Mouse (Mus musculus) hindbrain, embryonic 10.5 days (tissue): Measurements from ENCODE around the gene Gm6169. TPM values are rescaled to one million over a fixed set of nuclear protein-coding genes. Genes with fewer than 3 reads are reported as not detected.

Source experiments
- DNase-seq: peaks from one replicate; pipeline ENCODE4 v3.0.0-alpha.2; 2017; ENCODE audit warnings: low spot score
- H3K27ac ChIP-seq: fragments of 300-500 bp; sonication (generic); 2 replicates; pipeline ENCODE4 v1.5.1; 2016; ENCODE audit warnings: mild to moderate bottlenecking, moderate library complexity
- H3K27me3 ChIP-seq: fragments of 300-500 bp; sonication (generic); 2 replicates; pipeline ENCODE4 v1.6.1; 2016; ENCODE audit warnings: mild to moderate bottlenecking; ENCODE audit not compliant: poor library complexity, insufficient read depth, severe bottlenecking
- H3K36me3 ChIP-seq: fragments of 300-500 bp; sonication (generic); 2 replicates; pipeline ENCODE4 v1.6.1; 2016; ENCODE audit warnings: mild to moderate bottlenecking, moderate library complexity
- H3K4me1 ChIP-seq: fragments of 300-500 bp; sonication (generic); replicated peaks from 2 replicates; pipeline ENCODE4 v1.6.1; 2016; ENCODE audit warnings: mild to moderate bottlenecking
- H3K4me3 ChIP-seq: fragments of 300-500 bp; sonication (generic); 2 replicates; pipeline ENCODE4 v1.5.1; 2016; ENCODE audit warnings: mild to moderate bottlenecking, moderate library complexity
- H3K9me3 ChIP-seq: fragments of 300-500 bp; sonication (generic); 2 replicates; pipeline ENCODE4 v1.6.1; 2016; ENCODE audit warnings: mild to moderate bottlenecking, moderate library complexity
- WGBS: fragments of 180-500 bp; shearing (Covaris S2); methylation state at CpG from one replicate; pipeline ENCODE4 v1.1.7; 2016; 5-methylcytosine and 5-hydroxymethylcytosine counted together
- polyA plus RNA-seq: library from polyadenylated mRNA; unstranded; fragments of >200 nt; fragmentation: Nextera tagmentation; extraction: Ambion mirVana; gene quantifications from 2 replicates; pipeline ENCODE4 v1.2.1, GENCODE M21; 2016

Gene Gm6169
- polyA plus RNA-seq, 1 experiment from 2014 or later = 0.75 TPM

- WGBS = 95% methylated on average over 6 of the region's 6 CpGs
- Histone ChIP-seq H3K4me3 (no peak overlapping the region), H3K36me3 (no peaks in the 10 kb centered on the region), H3K27ac (no peak overlapping the region; the same call in 1 of the 2 replicates), H3K27me3 (no peaks in the 10 kb centered on the region), H3K9me3 (no peaks in the 10 kb centered on the region), H3K4me1 (peaks cover 6% of the 10 kb centered on the region)
- no peak for DNase-seq
Measured at GRCm38 (mm10) chr13:97087421-97087820, 11.6 kb downstream of the Gm6169 start.

GRCm38 (mm10) chr13:97086316-97086715, 12.7 kb downstream of the Gm6169 start:
- Histone ChIP-seq H3K9me3 (no peaks in the 10 kb centered on the region), H3K36me3 (no peaks in the 10 kb centered on the region), H3K4me3 (no peak overlapping the region), H3K4me1 (peaks cover 6% of the 10 kb centered on the region), H3K27ac (no peak overlapping the region), H3K27me3 (no peaks in the 10 kb centered on the region)
- WGBS = 58% methylated on average over 9 of the region's 9 CpGs
- DNase-seq = peak; percentile 24

GRCm38 (mm10) chr13:97082432-97082831, 16.6 kb downstream of the Gm6169 start:
- no peak overlapping the region for H3K4me3 ChIP-seq
- no peak for DNase-seq
- H3K36me3 ChIP-seq = no peaks in the 10 kb centered on the region
- H3K27me3 ChIP-seq = no peaks in the 10 kb centered on the region
- no peak overlapping the region for H3K27ac ChIP-seq
- 95% methylated on average over 7 of the region's 7 CpGs for WGBS
- no peaks in the 10 kb centered on the region for H3K9me3 ChIP-seq
- H3K4me1 ChIP-seq = peaks cover 6% of the 10 kb centered on the region

GRCm38 (mm10) chr13:97080615-97081014, 18.4 kb downstream of the Gm6169 start:
- Histone ChIP-seq H3K9me3 (no peaks in the 10 kb centered on the region), H3K4me1 (peaks cover 6% of the 10 kb centered on the region), H3K27ac (no peak overlapping the region), H3K27me3 (no peaks in the 10 kb centered on the region), H3K4me3 (no peak overlapping the region), H3K36me3 (no peaks in the 10 kb centered on the region)
- WGBS = 93% methylated on average over 3 of the region's 3 CpGs
- no peak for DNase-seq

GRCm38 (mm10) chr13:97080201-97080600, 18.8 kb downstream of the Gm6169 start:
- H3K27ac ChIP-seq = no peak overlapping the region
- no peak overlapping the region for H3K4me3 ChIP-seq
- 88% methylated on average over 2 of the region's 2 CpGs for WGBS
- H3K36me3 ChIP-seq = no peaks in the 10 kb centered on the region
- no peak for DNase-seq
- peaks cover 6% of the 10 kb centered on the region for H3K4me1 ChIP-seq
- no peaks in the 10 kb centered on the region for H3K27me3 ChIP-seq
- no peaks in the 10 kb centered on the region for H3K9me3 ChIP-seq

- DNase-seq = no peak
- no peak overlapping the region for H3K4me3 ChIP-seq
- no peaks in the 10 kb centered on the region for H3K9me3 ChIP-seq
- 96% methylated on average over 2 of the region's 2 CpGs for WGBS
- H3K27me3 ChIP-seq = no peaks in the 10 kb centered on the region
- no peak overlapping the region for H3K27ac ChIP-seq
- no peaks in the 10 kb centered on the region for H3K36me3 ChIP-seq
- 0 out of 2 replicates have a peak, but pooled peaks cover 4% of the 10 kb centered on the region for H3K4me1 ChIP-seq
Measured at GRCm38 (mm10) chr13:97077556-97077955, 21.5 kb downstream of the Gm6169 start.

- no peaks in the 10 kb centered on the region for H3K36me3 ChIP-seq
- WGBS = 74% methylated on average over 1 of the region's 1 CpGs
- H3K27ac ChIP-seq = no peak overlapping the region
- H3K27me3 ChIP-seq = peaks cover 14% of the 10 kb centered on the region
- H3K4me3 ChIP-seq = no peak overlapping the region
- peaks cover 10% of the 10 kb centered on the region; the same call in 1 of the 2 replicates for H3K4me1 ChIP-seq
- H3K9me3 ChIP-seq = no peaks in the 10 kb centered on the region
- no peak for DNase-seq
Measured at GRCm38 (mm10) chr13:97073497-97073896, 25.5 kb downstream of the Gm6169 start.

- Histone ChIP-seq H3K27me3 (peaks cover 30% of the 10 kb centered on the region), H3K4me3 (peak overlapping the region; percentile 84), H3K9me3 (no peaks in the 10 kb centered on the region), H3K36me3 (no peaks in the 10 kb centered on the region), H3K27ac (peak overlapping the region; percentile 92), H3K4me1 (peaks cover 23% of the 10 kb centered on the region)
- under 1% methylated on average over 76 of the region's 76 CpGs for WGBS
- DNase-seq = peak; percentile 65
Measured at GRCm38 (mm10) chr13:97071626-97072241, 27.3 kb downstream of the Gm6169 start.

GRCm38 (mm10) chr13:97070931-97071625, 28.0 kb downstream of the Gm6169 start:
- H3K36me3 ChIP-seq = no peaks in the 10 kb centered on the region
- peak overlapping the region; percentile 84 for H3K4me3 ChIP-seq
- H3K27ac ChIP-seq = peak overlapping the region; percentile 92
- H3K27me3 ChIP-seq = peaks cover 34% of the 10 kb centered on the region
- H3K9me3 ChIP-seq = no peaks in the 10 kb centered on the region
- peak; percentile 64 for DNase-seq
- peaks cover 25% of the 10 kb centered on the region for H3K4me1 ChIP-seq
- under 1% methylated on average over 85 of the region's 85 CpGs for WGBS

- no peaks in the 10 kb centered on the region for H3K36me3 ChIP-seq
- H3K4me3 ChIP-seq = no peak overlapping the region
- peaks cover 40% of the 10 kb centered on the region for H3K27me3 ChIP-seq
- DNase-seq = no peak
- H3K9me3 ChIP-seq = no peaks in the 10 kb centered on the region
- WGBS = 31% methylated on average over 8 of the region's 8 CpGs
- H3K27ac ChIP-seq = no peak overlapping the region
- H3K4me1 ChIP-seq = peaks cover 34% of the 10 kb centered on the region
Measured at GRCm38 (mm10) chr13:97068151-97068550, 30.9 kb downstream of the Gm6169 start.

- Histone ChIP-seq H3K4me3 (0 out of 2 replicates have a peak overlapping the region, but pooled peaks have one; percentile 13), H3K27ac (peak overlapping the region; percentile 68)
Measured at GRCm38 (mm10) chr13:97067691-97068090, 31.3 kb downstream of the Gm6169 start.

GRCm38 (mm10) chr13:97066649-97067550, 32.1 kb downstream of the Gm6169 start, which contains the start of gene Fam169a:
TSS of gene Fam169a (plus strand) at chr13:97067286.
- Histone ChIP-seq H3K4me3 (0 out of 2 replicates have a peak within 1 kb of the TSS, but pooled peaks have one; percentile 13), H3K4me1 (peaks cover 26% of the 10 kb centered on the region), H3K36me3 (no peaks in the 10 kb centered on the region), H3K27me3 (peaks cover 40% of the 10 kb centered on the region), H3K27ac (peak within 1 kb of the TSS; percentile 68), H3K9me3 (no peaks in the 10 kb centered on the region)
- WGBS = 32% methylated on average over 15 of the region's 15 CpGs
- DNase-seq = peak; percentile 4

More at GRCm38 (mm10) chr13:97067691-97068090, 31.3 kb downstream of the Gm6169 start:
- DNase-seq = peak; percentile 23
- H3K27me3 ChIP-seq = peaks cover 40% of the 10 kb centered on the region
- no peaks in the 10 kb centered on the region for H3K9me3 ChIP-seq
- WGBS = 3% methylated on average over 6 of the region's 6 CpGs
- H3K4me1 ChIP-seq = peaks cover 31% of the 10 kb centered on the region
- no peaks in the 10 kb centered on the region for H3K36me3 ChIP-seq
